Mouse (Mus musculus) ES-Bruce4 (cell line): ENCODE results near the gene Samd14.

Experiments
- CTCF ChIP-seq: IDR thresholded peaks from one replicate; pipeline ENCODE4 v1.8.1; 2011; ENCODE audit warnings: low read depth, low read length
- EP300 ChIP-seq: IDR thresholded peaks from 2 replicates; pipeline ENCODE4 v1.6.1; 2011; ENCODE audit warnings: low read depth, low read length; ENCODE audit not compliant: insufficient read depth
- POLR2A ChIP-seq: IDR thresholded peaks from one replicate; pipeline ENCODE4 v1.8.1; 2011; ENCODE audit warnings: low read length; ENCODE audit not compliant: insufficient read depth

DNA sequence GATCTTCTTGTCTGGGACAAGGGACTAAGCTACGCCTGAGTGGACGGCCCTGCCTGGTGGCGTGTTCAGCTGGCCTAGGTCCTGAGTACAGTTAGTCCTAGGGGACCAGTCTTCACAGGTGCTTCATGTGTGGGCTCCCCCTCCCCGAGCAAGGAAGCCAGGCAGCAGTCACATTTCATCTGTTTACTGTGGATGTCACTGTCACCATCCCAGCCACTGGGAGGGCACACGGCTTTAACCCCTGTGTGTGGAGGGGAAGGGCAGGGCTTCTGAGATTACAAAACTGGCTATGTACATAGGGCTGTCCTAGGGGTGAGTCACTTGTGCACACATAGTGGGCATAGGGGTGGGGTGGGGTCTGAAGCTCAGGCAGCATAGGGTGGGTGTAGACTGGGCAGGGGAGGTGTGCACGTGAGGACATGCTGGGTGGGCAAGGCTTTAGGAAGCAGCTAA lies 16.4 kb downstream of the Samd14 start:
- TF ChIP-seq CTCF (no peak), POLR2A (no peak), EP300 (no peak)
